Mouse (Mus musculus) E14TG2a.4 (cell line): ENCODE measurements around the gene Agap2.

ENCODE experiments used
- CTCF ChIP-seq: conservative IDR thresholded peaks from 2 replicates; pipeline ENCODE4 v1.5.1; 2014; ENCODE audit warnings: low read length
- NANOG ChIP-seq: IDR thresholded peaks from 2 replicates; pipeline ENCODE4 v1.6.1; 2014; ENCODE audit warnings: borderline replicate concordance, low read length, mixed read lengths
- POU5F1 ChIP-seq: IDR thresholded peaks from 2 replicates; pipeline ENCODE4 v1.6.1; 2014; ENCODE audit warnings: low read length, borderline replicate concordance

GRCm38 (mm10) chr10:127036273-127036672 lies 38.8 kb upstream of the Agap2 start:
- TF ChIP-seq CTCF, result no peak
- TF ChIP-seq POU5F1, result no peak
- TF ChIP-seq NANOG, result no peak
